Mouse (Mus musculus): ENCODE results near the gene Nceh1. TPM values are rescaled to one million over a fixed set of nuclear protein-coding genes. Genes with fewer than 3 reads are reported as not detected.

Gene Nceh1
- polyA plus RNA-seq, 1 experiment from 2014 or later = 7.0 TPM

- Histone ChIP-seq H3K9ac (no peak overlapping the region), H3K4me2 (no peak overlapping the region), H3K27me3 (no peaks in the 10 kb centered on the region), H3K4me1 (replicated peaks) (no peaks in the 10 kb centered on the region), H3K9me3 (no peaks in the 10 kb centered on the region), H3K36me3 (peaks cover 8% of the 10 kb centered on the region), H3K27ac (replicated peaks) (no peak overlapping the region), H3K4me3 (no peak overlapping the region)
- WGBS = 94% methylated on average over 16 of the region's 16 CpGs
- no peak for ATAC-seq (ENCODE audit: low read depth)
Measured at GRCm38 (mm10) chr3:27239568-27239967, 56.8 kb downstream of the Nceh1 start.

GRCm38 (mm10) chr3:27241864-27242263 is 59.1 kb downstream of the Nceh1 start:
- no peak overlapping the region for H3K4me3 ChIP-seq
- H3K27me3 ChIP-seq = no peaks in the 10 kb centered on the region
- H3K27ac ChIP-seq (replicated peaks) = no peak overlapping the region
- peaks cover 8% of the 10 kb centered on the region for H3K36me3 ChIP-seq
- WGBS = 93% methylated on average over 9 of the region's 9 CpGs
- no peaks in the 10 kb centered on the region for H3K9me3 ChIP-seq
- ATAC-seq (ENCODE audit: low read depth) = no peak
- no peak overlapping the region for H3K4me2 ChIP-seq
- no peak overlapping the region for H3K9ac ChIP-seq
- no peaks in the 10 kb centered on the region for H3K4me1 ChIP-seq (replicated peaks)

GRCm38 (mm10) chr3:27246166-27246565 is 63.4 kb downstream of the Nceh1 start:
- 89% methylated on average over 2 of the region's 2 CpGs for WGBS

GRCm38 (mm10) chr3:27247785-27248184 is 65.0 kb downstream of the Nceh1 start:
- Histone ChIP-seq H3K9ac (no peak overlapping the region), H3K27me3 (no peaks in the 10 kb centered on the region), H3K4me2 (no peak overlapping the region), H3K27ac (replicated peaks) (no peak overlapping the region), H3K4me1 (replicated peaks) (no peaks in the 10 kb centered on the region), H3K9me3 (no peaks in the 10 kb centered on the region), H3K36me3 (no peaks in the 10 kb centered on the region), H3K4me3 (no peak overlapping the region)
- ATAC-seq (ENCODE audit: low read depth) = no peak
- WGBS = 63% methylated on average over 1 of the region's 1 CpGs

More at GRCm38 (mm10) chr3:27246166-27246565, 63.4 kb downstream of the Nceh1 start:
- Histone ChIP-seq H3K9ac (no peak overlapping the region), H3K27me3 (no peaks in the 10 kb centered on the region), H3K36me3 (peaks cover 7% of the 10 kb centered on the region), H3K4me1 (replicated peaks) (no peaks in the 10 kb centered on the region), H3K4me3 (no peak overlapping the region), H3K4me2 (no peak overlapping the region), H3K27ac (replicated peaks) (no peak overlapping the region), H3K9me3 (no peaks in the 10 kb centered on the region)
- no peak for ATAC-seq (ENCODE audit: low read depth)

GRCm38 (mm10) chr3:27249030-27249429 is 66.3 kb downstream of the Nceh1 start:
- WGBS = 83% methylated on average over 9 of the region's 9 CpGs
- H3K4me1 ChIP-seq (replicated peaks) = no peaks in the 10 kb centered on the region

GRCm38 (mm10) chr3:27250936-27251335 is 68.2 kb downstream of the Nceh1 start:
- H3K27me3 ChIP-seq = no peaks in the 10 kb centered on the region
- no peak overlapping the region for H3K9ac ChIP-seq
- WGBS = 48% methylated on average over 7 of the region's 7 CpGs
- no peak for ATAC-seq (ENCODE audit: low read depth)
- H3K9me3 ChIP-seq = no peaks in the 10 kb centered on the region
- no peaks in the 10 kb centered on the region for H3K4me1 ChIP-seq (replicated peaks)
- H3K4me2 ChIP-seq = no peak overlapping the region
- H3K36me3 ChIP-seq = no peaks in the 10 kb centered on the region
- H3K27ac ChIP-seq (replicated peaks) = no peak overlapping the region
- no peak overlapping the region for H3K4me3 ChIP-seq

More at GRCm38 (mm10) chr3:27249030-27249429, 66.3 kb downstream of the Nceh1 start:
- no peak overlapping the region for H3K4me2 ChIP-seq
- H3K27me3 ChIP-seq = no peaks in the 10 kb centered on the region
- ATAC-seq (ENCODE audit: low read depth) = no peak
- H3K9me3 ChIP-seq = no peaks in the 10 kb centered on the region
- H3K9ac ChIP-seq = no peak overlapping the region
- H3K4me3 ChIP-seq = no peak overlapping the region
- H3K36me3 ChIP-seq = no peaks in the 10 kb centered on the region
- no peak overlapping the region for H3K27ac ChIP-seq (replicated peaks)

GRCm38 (mm10) chr3:27258461-27258860 is 75.7 kb downstream of the Nceh1 start:
- Histone ChIP-seq H3K9ac (no peak overlapping the region), H3K36me3 (no peaks in the 10 kb centered on the region), H3K4me2 (no peak overlapping the region), H3K4me1 (replicated peaks) (no peaks in the 10 kb centered on the region), H3K9me3 (no peaks in the 10 kb centered on the region), H3K4me3 (no peak overlapping the region), H3K27me3 (no peaks in the 10 kb centered on the region), H3K27ac (replicated peaks) (no peak overlapping the region)
- 94% methylated on average over 10 of the region's 10 CpGs for WGBS
- no peak for ATAC-seq (ENCODE audit: low read depth)

GRCm38 (mm10) chr3:27260393-27260792 is 77.6 kb downstream of the Nceh1 start:
- Histone ChIP-seq H3K4me1 (replicated peaks) (no peaks in the 10 kb centered on the region), H3K27ac (replicated peaks) (no peak overlapping the region), H3K36me3 (no peaks in the 10 kb centered on the region), H3K9me3 (no peaks in the 10 kb centered on the region), H3K9ac (no peak overlapping the region), H3K4me2 (no peak overlapping the region), H3K27me3 (no peaks in the 10 kb centered on the region), H3K4me3 (no peak overlapping the region)
- 98% methylated on average over 2 of the region's 2 CpGs for WGBS
- ATAC-seq (ENCODE audit: low read depth) = no peak

- Histone ChIP-seq H3K4me1 (replicated peaks) (no peaks in the 10 kb centered on the region), H3K4me2 (no peak overlapping the region), H3K27ac (replicated peaks) (no peak overlapping the region), H3K36me3 (no peaks in the 10 kb centered on the region), H3K9me3 (no peaks in the 10 kb centered on the region), H3K27me3 (no peaks in the 10 kb centered on the region), H3K4me3 (no peak overlapping the region), H3K9ac (no peak overlapping the region)
- no peak for ATAC-seq (ENCODE audit: low read depth)
- WGBS = 94% methylated on average over 5 of the region's 5 CpGs
Measured at GRCm38 (mm10) chr3:27267327-27267726, 84.6 kb downstream of the Nceh1 start.

GRCm38 (mm10) chr3:27267887-27268286 is 85.1 kb downstream of the Nceh1 start:
- no peak for ATAC-seq (ENCODE audit: low read depth)
- H3K9ac ChIP-seq = no peak overlapping the region
- 75% methylated on average over 4 of the region's 4 CpGs for WGBS
- H3K27me3 ChIP-seq = no peaks in the 10 kb centered on the region
- no peaks in the 10 kb centered on the region for H3K9me3 ChIP-seq
- H3K4me3 ChIP-seq = no peak overlapping the region
- no peak overlapping the region for H3K27ac ChIP-seq (replicated peaks)
- no peaks in the 10 kb centered on the region for H3K36me3 ChIP-seq
- H3K4me1 ChIP-seq (replicated peaks) = peaks cover 2% of the 10 kb centered on the region; the same call in 1 of the 2 replicates
- no peak overlapping the region for H3K4me2 ChIP-seq

GRCm38 (mm10) chr3:27269151-27269550 is 86.4 kb downstream of the Nceh1 start:
- no peaks in the 10 kb centered on the region for H3K9me3 ChIP-seq
- ATAC-seq (ENCODE audit: low read depth) = no peak
- H3K4me3 ChIP-seq = no peak overlapping the region
- no peak overlapping the region for H3K4me2 ChIP-seq
- H3K27me3 ChIP-seq = no peaks in the 10 kb centered on the region
- no peak overlapping the region for H3K9ac ChIP-seq
- no peak overlapping the region for H3K27ac ChIP-seq (replicated peaks)
- no peaks in the 10 kb centered on the region for H3K36me3 ChIP-seq
- WGBS = 77% methylated on average over 4 of the region's 4 CpGs
- H3K4me1 ChIP-seq (replicated peaks) = peaks cover 6% of the 10 kb centered on the region; the same call in 1 of the 2 replicates

GRCm38 (mm10) chr3:27270160-27270962 is 87.6 kb downstream of the Nceh1 start:
- peaks cover 6% of the 10 kb centered on the region; the same call in 1 of the 2 replicates for H3K4me1 ChIP-seq (replicated peaks)
- ATAC-seq (ENCODE audit: low read depth) = no peak
- no peaks in the 10 kb centered on the region for H3K9me3 ChIP-seq
- H3K4me2 ChIP-seq = no peak overlapping the region
- WGBS = 35% methylated on average over 11 of the region's 11 CpGs
- H3K9ac ChIP-seq = no peak overlapping the region
- no peak overlapping the region; the same call in 1 of the 2 replicates for H3K27ac ChIP-seq (replicated peaks)
- no peaks in the 10 kb centered on the region for H3K36me3 ChIP-seq
- H3K4me3 ChIP-seq = no peak overlapping the region
- no peaks in the 10 kb centered on the region for H3K27me3 ChIP-seq
